Mouse (Mus musculus): Measurements from ENCODE around the gene Kdm6b. TPM values are rescaled to one million over a fixed set of nuclear protein-coding genes. Genes with fewer than 3 reads are reported as not detected.

Gene Kdm6b
- polyA plus RNA-seq (2012; rRNA removed), result 7.3 and 17.3 TPM in 2 replicates

- no peak for DNase-seq (ENCODE audit: low read depth)
Observed at GRCm38 (mm10) chr11:69413221-69414181, at the start of gene Kdm6b. TSS of gene Kdm6b (minus strand) at chr11:69413675.

DNA sequence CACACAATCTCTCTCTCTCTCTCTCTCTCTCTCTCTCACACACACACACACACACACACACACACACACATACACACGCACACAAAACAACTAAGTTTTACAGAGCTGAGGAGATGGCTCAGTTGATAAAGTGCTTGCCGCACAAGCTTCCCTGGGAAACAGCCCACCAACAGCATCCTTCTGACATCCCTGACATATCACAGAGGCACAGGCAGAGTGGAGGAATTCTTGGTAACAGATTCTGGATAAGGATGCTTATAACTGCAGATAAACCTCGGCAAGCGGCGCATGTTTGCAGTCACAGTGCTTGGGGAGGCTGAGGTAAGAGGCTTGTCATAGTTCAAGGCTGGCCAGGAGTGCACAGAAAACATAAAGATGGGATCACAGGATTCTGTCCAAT lies 48.1 kb upstream of the Kdm6b start:
- no peak for DNase-seq (ENCODE audit: low read depth)

DNA sequence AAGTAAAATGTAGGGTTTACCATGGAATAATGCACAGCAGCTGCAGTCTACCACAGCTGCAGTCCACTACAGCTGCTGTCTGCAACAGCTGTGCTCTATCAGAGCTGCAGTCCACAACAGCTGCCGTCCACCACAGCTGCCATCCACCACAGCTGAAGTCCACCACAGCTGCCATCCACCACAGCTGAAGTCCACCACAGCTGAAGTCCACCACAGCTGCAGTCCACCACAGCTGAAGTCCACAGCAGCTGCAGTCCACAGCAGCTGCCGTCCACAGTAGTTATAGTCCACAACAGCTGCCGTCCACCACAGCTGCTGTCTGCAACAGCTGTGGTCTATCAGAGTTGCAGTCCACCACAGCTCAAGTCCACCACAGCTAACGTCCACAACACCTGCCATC lies 46.4 kb upstream of the Kdm6b start:
- no peak for DNase-seq (ENCODE audit: low read depth)

- no peak for DNase-seq (ENCODE audit: low read depth)
Observed at GRCm38 (mm10) chr11:69457006-69457579, 43.6 kb upstream of the Kdm6b start.

DNA sequence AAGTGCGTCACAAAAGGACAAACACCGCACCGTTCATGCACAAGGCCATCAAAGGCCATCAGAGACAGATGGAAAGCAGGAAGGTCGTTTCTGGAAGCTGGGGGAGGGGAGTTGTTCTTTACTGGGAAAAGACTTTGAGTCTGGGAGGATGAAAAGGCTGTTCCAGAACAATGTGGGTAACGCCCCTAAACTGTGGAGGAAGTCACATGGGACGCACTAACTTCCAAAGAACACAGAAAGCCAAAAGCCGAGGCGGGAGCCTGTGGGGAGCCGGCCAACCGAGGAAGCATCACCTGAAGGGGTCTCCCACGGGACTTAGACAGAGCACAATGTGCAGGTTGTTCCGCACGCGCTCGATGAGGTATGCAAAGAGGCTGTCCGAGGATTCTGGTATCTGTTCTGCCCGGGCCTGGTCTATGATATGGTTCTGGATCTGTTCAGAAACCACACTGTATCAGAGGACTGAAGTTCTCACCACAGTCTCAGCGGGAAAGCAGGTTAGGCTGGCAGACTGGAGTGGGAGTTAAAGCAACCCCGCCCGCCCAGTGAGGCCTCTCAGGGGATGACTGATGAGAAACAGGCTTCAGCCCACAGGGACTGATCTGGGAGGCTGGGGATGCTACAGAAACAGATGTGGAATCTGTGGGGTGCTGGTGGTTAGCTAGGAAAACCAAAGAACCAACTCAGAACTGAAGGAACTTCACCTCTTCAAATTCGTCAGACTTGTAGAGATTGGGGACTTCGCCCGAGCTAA lies 38.8 kb upstream of the Kdm6b start:
- no peak for DNase-seq (ENCODE audit: low read depth)

DNA sequence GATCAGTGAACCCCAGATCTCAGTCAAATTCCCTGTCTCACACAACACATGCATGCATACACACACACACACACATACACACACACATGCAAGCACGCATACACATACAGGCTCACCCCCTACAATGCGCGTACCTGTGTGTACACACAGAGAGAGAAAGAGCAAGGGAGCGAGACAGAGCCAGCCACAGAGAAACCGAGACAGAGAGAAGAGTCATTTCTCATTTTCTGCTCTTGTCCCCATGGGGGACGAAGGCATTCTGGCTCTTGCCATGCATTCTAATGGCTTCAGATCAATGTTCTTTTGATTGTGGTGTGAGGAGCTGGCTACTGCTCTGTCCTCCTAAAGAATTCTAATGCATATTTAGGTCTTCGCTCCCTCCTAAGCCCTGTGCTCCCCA lies 33.8 kb upstream of the Kdm6b start:
- DNase-seq (ENCODE audit: low read depth), result no peak

DNA sequence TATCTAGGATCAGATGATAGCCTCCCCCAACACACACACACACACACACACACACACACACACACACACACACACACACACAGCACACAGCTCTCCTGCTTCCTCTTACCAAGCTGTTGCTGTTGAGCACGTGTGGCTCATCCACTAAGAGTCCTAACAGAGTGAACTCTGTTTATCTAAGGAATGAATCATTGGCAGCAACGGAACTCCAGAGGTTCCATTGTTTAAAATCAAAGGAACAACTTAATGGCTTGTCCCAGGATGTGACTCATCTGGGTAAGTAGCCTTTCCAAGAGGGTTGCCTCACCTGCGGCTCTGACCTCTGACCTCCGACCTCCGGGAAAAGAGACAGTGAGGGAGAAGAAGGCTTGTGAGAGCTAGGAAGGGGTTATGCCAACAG lies 29.9 kb upstream of the Kdm6b start:
- DNase-seq (ENCODE audit: low read depth), result peak; percentile 24

- DNase-seq (ENCODE audit: low read depth), result no peak
Observed at GRCm38 (mm10) chr11:69437291-69437690, 23.8 kb upstream of the Kdm6b start.

- DNase-seq (ENCODE audit: low read depth), result no peak
Observed at GRCm38 (mm10) chr11:69433189-69433588, 19.7 kb upstream of the Kdm6b start.

- DNase-seq (ENCODE audit: low read depth), result no peak
Observed at GRCm38 (mm10) chr11:69432640-69432982, 19.1 kb upstream of the Kdm6b start.

DNA sequence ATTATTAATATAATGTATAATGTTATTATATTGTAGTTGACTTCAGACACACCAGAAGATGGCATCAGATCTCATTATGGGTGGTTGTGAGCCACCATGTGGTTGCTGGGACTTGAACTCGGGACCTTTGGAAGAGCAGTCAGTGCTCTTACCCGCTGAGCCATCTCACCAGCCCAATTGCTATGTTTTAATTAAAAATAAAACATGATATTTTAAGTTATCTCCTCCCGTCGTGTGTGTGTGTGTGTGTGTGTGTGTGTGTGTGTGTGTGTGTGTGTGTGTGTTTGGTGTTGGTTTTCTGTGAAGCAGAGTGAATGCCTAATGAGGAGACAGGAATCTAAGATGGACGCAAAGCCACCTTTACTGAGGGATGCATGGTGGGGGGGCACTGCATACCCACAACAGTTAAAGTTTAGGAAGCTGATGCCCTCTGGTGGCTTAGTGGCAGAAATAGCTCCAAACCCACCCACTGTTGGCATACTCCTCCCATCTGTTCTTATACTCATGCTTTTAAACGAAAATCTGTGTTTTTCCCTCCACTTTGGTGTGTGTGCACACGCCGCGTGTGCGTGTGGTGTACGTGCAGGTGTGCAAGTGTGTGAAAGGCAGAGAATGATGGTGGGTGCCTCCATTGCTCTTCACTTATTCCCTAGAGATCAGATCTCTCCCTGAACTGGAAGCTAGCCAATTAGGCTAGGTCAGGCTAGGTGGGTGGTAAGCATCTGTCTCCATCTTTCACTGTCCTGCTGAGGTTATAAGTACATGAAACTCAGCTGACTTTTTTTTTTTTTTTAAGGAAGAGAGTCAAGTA lies 18.6 kb upstream of the Kdm6b start:
- DNase-seq (ENCODE audit: low read depth), result no peak

DNA sequence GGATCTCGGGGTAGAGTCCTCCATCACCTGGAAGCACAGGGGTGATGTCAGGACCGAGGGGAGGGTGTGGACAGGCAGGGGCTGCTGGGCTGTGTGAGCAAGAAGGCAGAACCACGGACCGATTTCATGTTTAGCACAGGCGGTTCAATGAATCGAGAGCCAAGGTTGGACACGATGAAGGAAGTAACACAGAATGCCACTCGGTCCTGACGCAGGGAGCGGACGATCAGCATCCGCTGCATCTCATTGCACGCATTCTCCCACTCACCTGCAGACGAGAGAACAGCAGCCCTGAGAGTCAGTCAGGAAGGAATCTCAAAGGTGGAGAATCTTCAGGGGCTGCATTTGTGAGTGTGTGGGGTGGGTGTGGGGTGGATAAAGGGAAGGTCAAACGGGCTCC lies 17.2 kb upstream of the Kdm6b start:
- DNase-seq (ENCODE audit: low read depth), result no peak

- DNase-seq (ENCODE audit: low read depth), result no peak
Observed at GRCm38 (mm10) chr11:69429313-69429712, 15.8 kb upstream of the Kdm6b start.

- no peak for DNase-seq (ENCODE audit: low read depth)
Observed at GRCm38 (mm10) chr11:69428751-69429150, 15.3 kb upstream of the Kdm6b start.

GRCm38 (mm10) chr11:69426246-69426645 lies 12.8 kb upstream of the Kdm6b start:
- no peak for DNase-seq (ENCODE audit: low read depth)

- DNase-seq (ENCODE audit: low read depth), result no peak
Observed at GRCm38 (mm10) chr11:69423885-69424284, 10.4 kb upstream of the Kdm6b start.

DNA sequence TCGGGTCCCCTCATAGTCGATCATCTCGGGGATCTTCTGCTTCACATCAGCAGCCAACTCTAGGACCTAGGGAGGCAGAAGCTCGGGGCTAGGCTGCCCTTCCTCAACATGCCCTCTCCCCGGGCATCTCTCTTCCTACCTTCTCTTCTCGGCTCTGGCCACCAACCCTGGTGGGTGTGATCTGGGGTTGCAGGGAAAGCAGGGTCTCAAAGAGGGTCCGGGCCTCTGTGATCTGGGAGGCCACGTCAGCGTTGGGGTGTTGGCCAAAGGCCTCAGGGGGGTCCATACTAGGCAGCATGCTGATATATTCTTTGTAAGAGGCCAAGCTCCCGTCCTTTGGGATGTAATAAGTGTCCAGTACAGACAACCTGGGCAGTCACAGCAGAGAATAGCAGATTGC lies 9.4 kb upstream of the Kdm6b start:
- DNase-seq (ENCODE audit: low read depth), result no peak

DNA sequence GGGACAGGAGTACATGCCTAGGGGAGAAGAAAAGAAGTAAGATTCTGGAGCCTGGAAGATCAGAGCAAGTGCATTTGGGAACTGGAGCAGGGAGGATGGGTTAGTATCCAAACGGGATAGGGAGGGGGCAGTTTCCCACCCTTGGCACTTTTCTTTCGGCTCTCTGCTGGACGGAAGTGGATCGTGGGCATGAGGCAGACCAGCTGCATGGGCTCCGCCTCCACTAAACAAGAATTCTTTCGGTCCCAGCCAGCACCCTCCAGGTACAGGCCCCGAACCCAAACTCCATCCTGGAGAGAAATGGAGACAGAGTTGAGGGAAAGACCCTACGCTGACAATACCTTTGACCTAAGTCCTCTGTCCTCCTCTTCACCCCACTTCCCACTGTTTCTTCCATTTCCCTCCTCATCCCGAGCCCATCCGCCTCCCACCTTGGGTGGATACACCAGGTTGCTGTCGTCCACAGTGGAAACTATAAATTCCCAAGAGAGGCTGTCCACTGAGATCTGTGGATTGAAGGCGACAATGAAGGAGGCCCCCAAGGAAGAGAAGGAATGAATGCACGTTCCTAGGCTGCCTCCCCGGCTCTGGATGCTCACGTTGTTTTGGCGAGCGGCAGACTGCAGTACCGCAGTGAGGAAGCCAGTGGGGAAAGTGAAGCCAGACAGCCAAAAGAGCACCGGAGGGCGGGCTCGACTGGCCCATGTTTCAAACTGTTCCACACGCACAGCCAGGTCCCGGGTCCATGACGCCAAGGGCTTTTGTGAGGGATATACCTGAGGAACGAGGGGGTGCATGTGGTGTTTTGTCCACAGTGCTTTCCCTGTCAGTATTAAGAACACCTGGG lies 7.9 kb upstream of the Kdm6b start:
- DNase-seq (ENCODE audit: low read depth), result no peak

DNA sequence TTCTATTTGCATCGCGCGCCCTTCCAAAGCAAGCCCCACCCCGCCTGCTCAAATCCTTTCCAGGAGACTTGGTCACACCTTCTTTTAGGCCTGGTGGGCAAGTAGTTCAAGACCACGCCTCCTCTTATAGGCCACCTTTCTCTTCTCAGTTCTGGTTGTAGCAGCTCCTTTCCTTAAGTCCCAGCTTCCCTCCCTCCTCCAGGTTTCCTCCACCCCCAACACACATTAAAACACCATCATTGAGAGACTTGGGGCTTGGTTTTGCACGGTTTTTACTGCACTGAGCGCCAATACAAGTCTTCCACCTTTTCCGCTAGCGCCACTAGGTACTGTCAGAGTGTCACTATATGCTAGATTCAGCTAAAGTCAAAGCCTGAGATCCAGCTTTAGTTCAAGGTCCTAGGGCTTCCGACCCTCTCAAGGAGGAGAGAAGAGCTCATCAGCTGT lies 7.1 kb upstream of the Kdm6b start:
- DNase-seq (ENCODE audit: low read depth), result no peak

- DNase-seq (ENCODE audit: low read depth), result no peak
Observed at GRCm38 (mm10) chr11:69419813-69420553, 6.5 kb upstream of the Kdm6b start.
